Mouse (Mus musculus) heart, adult 2 months (tissue): Measurements from ENCODE around the gene Siglec1. TPM values are rescaled to one million over a fixed set of nuclear protein-coding genes. Genes with fewer than 3 reads are reported as not detected.

Experiments used
- DNase-seq, 2 experiments: peaks; one replicate each; pipeline ENCODE4 v3.0.0; 2021
- H3K27ac ChIP-seq: fragments of 200-600 bp; 2 replicates; pipeline ENCODE4 v1.8.1; 2022
- H3K27me3 ChIP-seq: fragments of 200-500 bp; 2 replicates; pipeline ENCODE4 v1.6.1; 2012; ENCODE audit warnings: mild to moderate bottlenecking, low read length, inconsistent platforms, mixed read lengths; ENCODE audit not compliant: control insufficient read depth, insufficient read depth
- H3K36me3 ChIP-seq: fragments of 200-500 bp; 2 replicates; pipeline ENCODE4 v1.6.1; 2012; ENCODE audit warnings: low read length, inconsistent platforms; ENCODE audit not compliant: control insufficient read depth, insufficient read depth
- H3K4me1 ChIP-seq: fragments of 200-500 bp; 2 replicates; pipeline ENCODE4 v1.6.1; 2011; ENCODE audit warnings: low read length; ENCODE audit not compliant: control insufficient read depth, insufficient read depth
- H3K4me3 ChIP-seq: fragments of 200-600 bp; 2 replicates; pipeline ENCODE4 v1.8.1; 2022
- H3K79me2 ChIP-seq: fragments of 200-500 bp; replicated peaks from 2 replicates; pipeline ENCODE4 v1.6.1; 2012; ENCODE audit warnings: mild to moderate bottlenecking, inconsistent platforms, low read length, moderate library complexity, mixed read lengths; ENCODE audit not compliant: control insufficient read depth, insufficient read depth
- H3K9ac ChIP-seq: fragments of 200-500 bp; 2 replicates; pipeline ENCODE4 v1.6.1; 2012; ENCODE audit warnings: low read depth, mild to moderate bottlenecking, control low read depth, inconsistent platforms, low read length, mixed read lengths
- CTCF ChIP-seq: fragments of 200-600 bp; IDR thresholded peaks from 2 replicates; pipeline ENCODE4 v1.8.1; 2022; ENCODE audit warnings: antibody characterized with exemption, mild to moderate bottlenecking, moderate library complexity
- EP300 ChIP-seq: fragments of 200-500 bp; IDR thresholded peaks from 2 replicates; pipeline ENCODE4 v1.6.1; 2011; ENCODE audit warnings: low read depth, low read length, control low read depth; ENCODE audit not compliant: insufficient read depth
- POLR2A ChIP-seq: fragments of 200-500 bp; IDR thresholded peaks from 2 replicates; pipeline ENCODE4 v1.6.1; 2011; ENCODE audit warnings: mild to moderate bottlenecking, low read depth, low read length, control low read depth; ENCODE audit not compliant: insufficient read depth
- WGBS: fragments of 180-500 bp; shearing (Covaris S2); methylation state at CpG from one replicate; pipeline ENCODE4 v1.1.7; 2018; 5-methylcytosine and 5-hydroxymethylcytosine counted together
- intact Hi-C: fragments of 180-260 bp; cut with DNase I; formaldehyde crosslinking; loops from one replicate; pipeline ENCODE4 v1.15.1; 2025
- microRNA-seq, 2 experiments: library from miRNA; unstranded; fragments of <30 nt; microRNA quantifications; one replicate each; pipeline ENCODE4 v1.2.0; 2021
- polyA plus RNA-seq: library from polyadenylated mRNA; depleted of rRNA; stranded (reverse); fragments of >200 nt; gene quantifications from 2 replicates; pipeline ENCODE4 v1.2.3, GENCODE M21; 2012; rRNA removed
- total RNA-seq, 2 experiments: library from RNA; stranded (reverse); gene quantifications; 2 replicates each; pipeline ENCODE4 v1.2.3; 2021

Siglec1 gene
- total and polyA plus RNA-seq, 3 experiments, result 2.1 to 3.1 (median 2.5) TPM

DNA sequence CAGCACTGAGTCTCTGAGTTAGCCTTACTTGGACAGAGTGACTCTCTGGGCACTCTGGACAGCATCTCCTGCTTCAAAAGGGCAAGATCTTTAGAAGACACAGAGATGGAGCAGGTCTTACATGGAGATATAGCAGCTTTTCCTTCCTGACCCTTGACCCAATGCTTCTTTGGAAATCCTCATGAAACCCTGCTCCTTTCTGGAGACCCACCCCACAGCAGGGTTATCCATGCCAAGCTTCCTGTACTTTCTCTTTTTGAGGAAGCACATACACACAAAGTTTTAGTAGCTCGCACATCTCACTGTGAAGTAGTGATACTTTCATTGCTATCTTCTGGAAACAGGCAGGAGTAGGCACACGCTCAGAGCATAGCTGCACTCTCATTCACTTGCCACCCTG lies 61.3 kb downstream of the Siglec1 start:
- TF ChIP-seq EP300 (no peak), POLR2A (no peak), CTCF (no peak)
- H3K27me3 ChIP-seq, result no peaks in the 10 kb centered on the region
- H3K79me2 ChIP-seq, result no peaks in the 10 kb centered on the region
- 61% methylated on average over 2 of the region's 2 CpGs for WGBS
- intact Hi-C loops, result no loop called here
- H3K36me3 ChIP-seq, result no peaks in the 10 kb centered on the region; the same call in 1 of the 2 replicates
- H3K27ac ChIP-seq, result no peak overlapping the region
- H3K4me3 ChIP-seq, result no peak overlapping the region
- no peak for DNase-seq
- no peak overlapping the region for H3K9ac ChIP-seq
- H3K4me1 ChIP-seq, result peaks cover 3% of the 10 kb centered on the region

Small RNA genes lying within 50 kb of the gene (microRNA-seq; reads per million reads assigned to microRNA genes)
- 0 reads per million in 2 experiments for gene Mir6973b

Other genes starting within 250 kb of the Siglec1 start
- gene 4930402H24Rik, start 180.4 kb downstream of the Siglec1 start, total RNA-seq, result 10 to 100 TPM; 50.7 to 52.3 TPM
- 34.2 and 62.3 TPM in 2 replicates for gene 4930402H24Rik, start 180.4 kb downstream of the Siglec1 start, polyA plus RNA-seq
- gene Atrn, start 180.3 kb downstream of the Siglec1 start, total RNA-seq, result 10 to 100 TPM; 23.8 to 24.0 TPM
- 8.2 and 16.4 TPM in 2 replicates for gene Atrn, start 180.3 kb downstream of the Siglec1 start, polyA plus RNA-seq
- gene Gfra4, start 43.7 kb downstream of the Siglec1 start, total RNA-seq, result 1 to 10 TPM; 7.2 to 8.4 TPM
- gene Gfra4, start 43.7 kb downstream of the Siglec1 start, polyA plus RNA-seq, result 21.3 TPM in 2 replicates
- 1 to 10 TPM in 1 of 2 experiments, under 1 TPM in 1; 0.73 to 1.6 TPM for gene Adam33, start 23.0 kb downstream of the Siglec1 start, total RNA-seq
- gene Adam33, start 23.0 kb downstream of the Siglec1 start, polyA plus RNA-seq, result 7.1 and 10.0 TPM in 2 replicates
- 10 to 100 TPM; 29.7 to 31.4 TPM for gene Hspa12b, start 40.5 kb upstream of the Siglec1 start, total RNA-seq
- 21.9 and 27.8 TPM in 2 replicates for gene Hspa12b, start 40.5 kb upstream of the Siglec1 start, polyA plus RNA-seq
- gene Gm11037, start 46.7 kb upstream of the Siglec1 start, total RNA-seq, result not detected
- gene Gm11037, start 46.7 kb upstream of the Siglec1 start, polyA plus RNA-seq, result not detected in 2 replicates
- gene 1700037H04Rik, start 73.3 kb upstream of the Siglec1 start, total RNA-seq, result 10 to 100 TPM in 1 of 2 experiments, 1 to 10 TPM in 1; 9.8 to 11.3 TPM
- gene 1700037H04Rik, start 73.3 kb upstream of the Siglec1 start, polyA plus RNA-seq, result 33.6 and 48.9 TPM in 2 replicates
- 10 to 100 TPM; 71.9 to 92.6 TPM for gene Cenpb, start 93.3 kb upstream of the Siglec1 start, total RNA-seq
- gene Cenpb, start 93.3 kb upstream of the Siglec1 start, polyA plus RNA-seq, result 57.1 and 58.5 TPM in 2 replicates
- gene Cdc25b, start 100.2 kb upstream of the Siglec1 start, total RNA-seq, result 10 to 100 TPM in 1 of 2 experiments, 1 to 10 TPM in 1; 4.3 to 10.3 TPM
- 9.8 and 12.5 TPM in 2 replicates for gene Cdc25b, start 100.2 kb upstream of the Siglec1 start, polyA plus RNA-seq
- 1 to 10 TPM; 4.4 to 5.2 TPM for gene Spef1, start 100.5 kb upstream of the Siglec1 start, total RNA-seq
- 3.3 and 4.0 TPM in 2 replicates for gene Spef1, start 100.5 kb upstream of the Siglec1 start, polyA plus RNA-seq
- gene Ap5s1, start 120.3 kb upstream of the Siglec1 start, total RNA-seq, result 10 to 100 TPM; 33.1 to 41.7 TPM
- gene Ap5s1, start 120.3 kb upstream of the Siglec1 start, polyA plus RNA-seq, result 71.4 and 121 TPM in 2 replicates
- 10 to 100 TPM; 65.2 to 79.6 TPM for gene Mavs, start 147.3 kb upstream of the Siglec1 start, total RNA-seq
- gene Mavs, start 147.3 kb upstream of the Siglec1 start, polyA plus RNA-seq, result 89.0 and 127 TPM in 2 replicates
- 10 to 100 TPM; 20.7 to 25.4 TPM for gene Pank2, start 175.7 kb upstream of the Siglec1 start, total RNA-seq
- gene Pank2, start 175.7 kb upstream of the Siglec1 start, polyA plus RNA-seq, result 8.5 and 19.3 TPM in 2 replicates